Mouse (Mus musculus): Measurements from ENCODE around the gene Cep170. TPM values are rescaled to one million over a fixed set of nuclear protein-coding genes. Genes with fewer than 3 reads are reported as not detected.
A peak's percentile ranks its signal among the peaks of the same experiment; 100 is the strongest.
"Not testable (repeated sequence)": the region's sequence is repeated elsewhere in the genome, so short reads cannot be mapped to it uniquely, and the experiment has no call there.

The Cep170 gene
- polyA plus RNA-seq, 1 experiment: 22.9 TPM

DNA sequence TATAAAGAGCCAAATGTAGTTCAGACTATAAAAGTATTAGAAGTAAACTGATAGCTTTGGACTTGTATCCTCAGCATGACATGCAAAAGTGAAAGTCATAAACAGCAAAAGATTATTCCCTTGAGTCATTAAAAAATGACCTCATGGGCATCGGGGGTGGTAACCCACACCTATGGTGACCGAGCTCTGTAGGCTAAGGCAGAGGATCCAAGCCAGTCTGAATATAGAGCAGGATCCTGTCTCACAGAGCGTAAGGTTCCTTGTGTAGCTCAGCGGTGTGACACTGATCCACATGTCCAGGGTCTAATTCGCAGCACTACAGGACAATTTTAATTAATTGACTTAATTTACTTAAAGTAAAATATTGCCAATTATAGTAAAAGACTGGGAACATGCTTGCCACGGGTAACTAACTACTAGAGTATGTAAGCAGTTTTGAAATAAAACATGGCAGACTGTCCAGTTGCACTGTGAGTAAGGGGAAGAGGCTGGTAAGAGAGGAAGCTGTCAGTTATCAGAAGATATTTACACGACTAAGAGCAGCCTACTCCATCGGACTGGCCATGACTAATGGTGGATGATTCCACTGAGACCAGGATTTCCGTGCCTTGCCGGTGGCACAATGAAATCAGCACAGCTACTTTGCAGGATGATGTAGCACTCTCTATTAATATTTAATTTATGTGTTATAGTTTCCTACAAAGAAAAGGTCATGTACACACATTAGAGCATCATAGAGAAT lies 33.4 kb upstream of the Cep170 start:
- DNase-seq: no peak
- 95% methylated on average over 10 of the region's 10 CpGs for WGBS
- TF ChIP-seq CTCF (IDR thresholded peaks at IDR 0.05; ENCODE audit: borderline replicate concordance, control insufficient read depth, extremely low read depth, insufficient read depth, low read length, poor library complexity) (no peak), POLR2A (IDR thresholded peaks at IDR 0.05; ENCODE audit: control insufficient read depth, extremely low read depth, insufficient read depth, low read length, poor library complexity) (no peak)
- H3K4me3 ChIP-seq (ENCODE audit: control insufficient read depth, insufficient read depth, low read length): no peak overlapping the region
- no peaks in the 10 kb centered on the region for H3K27me3 ChIP-seq (ENCODE audit: control insufficient read depth, insufficient read depth, low read length)
- H3K27ac ChIP-seq (ENCODE audit: control insufficient read depth, insufficient read depth, low read length): no peak overlapping the region
- H3K4me1 ChIP-seq (replicated peaks; ENCODE audit: control insufficient read depth, insufficient read depth, low read length): 0 out of 2 replicates have a peak, but pooled peaks cover 2% of the 10 kb centered on the region
- H3K36me3 ChIP-seq (ENCODE audit: control insufficient read depth, insufficient read depth, low read length): peaks cover 5% of the 10 kb centered on the region; the same call in 1 of the 2 replicates

DNA sequence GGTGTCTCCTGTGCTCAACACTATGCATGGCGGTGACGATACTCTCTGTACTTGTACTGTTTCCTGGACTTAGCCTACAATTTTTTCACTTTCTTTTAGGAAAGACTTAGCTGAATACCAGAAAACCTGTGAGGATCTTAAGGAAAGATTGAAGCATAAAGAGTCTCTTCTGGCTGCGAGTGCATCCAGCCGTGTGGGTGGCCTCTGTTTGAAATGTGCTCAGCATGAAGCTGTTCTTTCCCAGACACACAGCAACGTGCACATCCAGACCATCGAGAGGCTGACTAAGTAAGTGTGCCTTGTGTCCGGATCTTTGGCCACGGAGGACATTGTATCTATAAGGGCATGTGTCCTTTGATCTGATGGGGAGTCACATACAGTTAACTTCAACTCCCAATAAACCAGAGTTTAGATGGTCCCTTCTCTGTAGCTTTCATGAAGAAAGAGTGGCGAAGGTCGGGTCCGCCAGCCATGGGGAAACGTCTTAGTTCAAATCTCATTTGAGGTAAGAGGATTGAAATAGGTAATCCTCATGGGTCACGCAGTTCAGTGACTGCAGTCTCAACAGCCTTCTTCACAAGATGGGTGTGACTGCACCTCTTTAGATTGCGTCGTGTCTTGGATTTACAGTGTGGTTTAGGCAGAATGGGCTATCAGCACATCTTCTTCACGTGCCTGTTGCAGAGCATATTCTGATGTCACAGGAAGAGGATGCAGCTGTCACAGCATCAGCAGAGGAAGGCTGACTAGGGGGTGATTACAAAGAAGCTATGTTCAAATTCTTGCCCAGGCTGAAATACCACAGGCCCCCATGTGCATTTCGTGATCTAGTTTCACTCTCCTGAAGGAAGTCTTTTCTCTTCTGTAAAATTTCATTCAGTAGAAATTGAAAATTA lies 31.5 kb upstream of the Cep170 start:
- Histone ChIP-seq H3K4me3 (ENCODE audit: control insufficient read depth, insufficient read depth, low read length) (no peak overlapping the region), H3K36me3 (ENCODE audit: control insufficient read depth, insufficient read depth, low read length) (peaks cover 15% of the 10 kb centered on the region), H3K4me1 (replicated peaks; ENCODE audit: control insufficient read depth, insufficient read depth, low read length) (0 out of 2 replicates have a peak, but pooled peaks cover 2% of the 10 kb centered on the region), H3K27me3 (ENCODE audit: control insufficient read depth, insufficient read depth, low read length) (no peaks in the 10 kb centered on the region), H3K27ac (ENCODE audit: control insufficient read depth, insufficient read depth, low read length) (no peak overlapping the region)
- DNase-seq: peak; percentile 24
- TF ChIP-seq POLR2A (IDR thresholded peaks at IDR 0.05; ENCODE audit: control insufficient read depth, extremely low read depth, insufficient read depth, low read length, poor library complexity): no peak
- WGBS: 74% methylated on average over 17 of the region's 17 CpGs

DNA sequence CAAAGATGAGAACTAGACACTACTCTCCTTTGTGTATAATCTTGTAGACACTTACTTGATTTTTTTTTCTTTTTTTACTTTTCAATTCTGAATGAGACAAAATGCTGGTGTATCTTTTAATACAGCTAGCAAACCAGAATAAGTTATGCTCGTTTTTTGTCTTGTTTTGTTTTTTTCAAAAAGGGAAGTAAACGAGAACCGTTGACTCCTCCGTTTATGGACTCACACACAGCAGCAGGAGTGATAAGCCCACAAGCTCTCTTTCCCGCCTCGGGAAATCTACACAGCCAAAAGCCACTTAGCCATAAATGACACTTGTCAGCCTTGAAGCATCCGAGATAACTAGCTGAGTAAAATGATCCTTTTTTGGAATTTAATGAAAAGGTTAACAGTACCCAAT lies 22.7 kb upstream of the Cep170 start:
- not testable (repeated sequence) for DNase-seq; H3K4me3 ChIP-seq (ENCODE audit: control insufficient read depth, insufficient read depth, low read length); H3K4me1 ChIP-seq (replicated peaks; ENCODE audit: control insufficient read depth, insufficient read depth, low read length); H3K27me3 ChIP-seq (ENCODE audit: control insufficient read depth, insufficient read depth, low read length); H3K27ac ChIP-seq (ENCODE audit: control insufficient read depth, insufficient read depth, low read length)
- WGBS: 48% methylated on average over 7 of the region's 7 CpGs
- H3K36me3 ChIP-seq (ENCODE audit: control insufficient read depth, insufficient read depth, low read length): peaks cover 11% of the 10 kb centered on the region

DNA sequence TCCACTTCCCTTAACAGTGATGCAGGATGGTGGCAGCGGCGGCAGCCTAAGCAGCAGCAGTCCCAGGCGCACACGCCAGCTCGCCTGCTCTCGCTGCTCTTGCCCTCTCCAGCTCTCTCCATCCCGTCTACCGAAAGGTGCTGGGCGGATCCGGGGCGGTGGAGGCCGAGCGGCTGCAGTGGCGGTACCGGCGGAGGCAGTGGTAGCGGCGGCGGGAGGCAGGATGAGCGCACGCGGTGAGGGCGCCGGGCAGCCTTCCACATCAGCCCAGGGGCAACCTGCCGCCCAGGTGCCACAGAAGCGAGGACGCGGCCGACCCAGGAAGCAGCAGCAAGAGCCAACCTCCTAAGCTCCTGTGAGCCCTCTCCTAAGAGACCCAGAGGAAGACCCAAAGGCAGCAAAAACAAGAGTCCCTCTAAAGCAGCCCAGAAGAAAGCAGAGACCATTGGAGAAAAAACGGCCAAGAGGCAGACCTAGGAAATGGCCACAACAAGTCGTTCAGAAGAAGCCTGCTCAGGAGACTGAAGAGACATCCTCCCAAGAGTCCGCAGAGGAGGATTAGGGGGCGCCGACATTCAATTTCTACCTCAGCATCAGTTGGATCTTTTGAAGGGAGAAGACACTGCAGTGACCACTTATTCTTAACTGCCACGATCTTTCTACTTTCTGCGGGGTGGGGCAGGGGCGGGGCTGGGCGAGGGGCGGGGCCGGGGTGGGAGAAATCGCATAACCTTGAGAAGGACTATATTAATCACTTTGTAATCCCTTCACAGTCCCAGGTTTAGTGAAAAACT lies 21.8 kb upstream of the Cep170 start:
- WGBS: 34% methylated on average over 41 of the region's 41 CpGs
- TF ChIP-seq POLR2A (IDR thresholded peaks at IDR 0.05; ENCODE audit: control insufficient read depth, extremely low read depth, insufficient read depth, low read length, poor library complexity) (no peak), CTCF (IDR thresholded peaks at IDR 0.05; ENCODE audit: borderline replicate concordance, control insufficient read depth, extremely low read depth, insufficient read depth, low read length, poor library complexity) (no peak)
- peak; percentile 30 for DNase-seq
- peaks cover 8% of the 10 kb centered on the region for H3K4me1 ChIP-seq (replicated peaks; ENCODE audit: control insufficient read depth, insufficient read depth, low read length)
- H3K36me3 ChIP-seq (ENCODE audit: control insufficient read depth, insufficient read depth, low read length): peaks cover 9% of the 10 kb centered on the region
- H3K27me3 ChIP-seq (ENCODE audit: control insufficient read depth, insufficient read depth, low read length): no peaks in the 10 kb centered on the region; the same call in 1 of the 2 replicates
- H3K27ac ChIP-seq (ENCODE audit: control insufficient read depth, insufficient read depth, low read length): no peak overlapping the region
- H3K4me3 ChIP-seq (ENCODE audit: control insufficient read depth, insufficient read depth, low read length): peak overlapping the region; percentile 35

DNA sequence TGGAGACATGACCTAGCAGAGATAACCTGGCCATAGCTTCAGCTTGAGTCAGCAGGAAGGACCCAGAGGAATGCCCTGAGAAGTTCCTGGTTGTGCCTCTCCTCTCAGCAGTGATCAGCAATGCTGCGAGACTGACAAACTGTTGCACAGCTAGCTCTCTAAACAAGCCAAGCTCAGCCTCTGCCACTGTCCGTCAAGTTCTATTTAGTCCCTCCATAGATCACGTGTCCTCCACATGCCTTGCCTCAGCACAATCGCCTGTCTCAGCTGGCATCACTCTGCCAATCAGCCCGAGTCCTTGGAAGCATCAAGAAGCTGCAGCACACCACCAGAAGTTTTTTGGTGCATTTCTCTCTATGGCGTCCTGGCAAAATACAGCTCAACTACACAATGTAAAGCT lies 21.0 kb upstream of the Cep170 start:
- no peak for TF ChIP-seq CTCF (IDR thresholded peaks at IDR 0.05; ENCODE audit: borderline replicate concordance, control insufficient read depth, extremely low read depth, insufficient read depth, low read length, poor library complexity)
- TF ChIP-seq POLR2A (IDR thresholded peaks at IDR 0.05; ENCODE audit: control insufficient read depth, extremely low read depth, insufficient read depth, low read length, poor library complexity): no peak
- 97% methylated on average over 6 of the region's 6 CpGs for WGBS
- H3K36me3 ChIP-seq (ENCODE audit: control insufficient read depth, insufficient read depth, low read length): peaks cover 6% of the 10 kb centered on the region; the same call in 1 of the 2 replicates
- DNase-seq: no peak
- no peak overlapping the region for H3K27ac ChIP-seq (ENCODE audit: control insufficient read depth, insufficient read depth, low read length)
- peaks cover 8% of the 10 kb centered on the region for H3K4me1 ChIP-seq (replicated peaks; ENCODE audit: control insufficient read depth, insufficient read depth, low read length)
- no peak overlapping the region for H3K4me3 ChIP-seq (ENCODE audit: control insufficient read depth, insufficient read depth, low read length)
- no peaks in the 10 kb centered on the region; the same call in 1 of the 2 replicates for H3K27me3 ChIP-seq (ENCODE audit: control insufficient read depth, insufficient read depth, low read length)

DNA sequence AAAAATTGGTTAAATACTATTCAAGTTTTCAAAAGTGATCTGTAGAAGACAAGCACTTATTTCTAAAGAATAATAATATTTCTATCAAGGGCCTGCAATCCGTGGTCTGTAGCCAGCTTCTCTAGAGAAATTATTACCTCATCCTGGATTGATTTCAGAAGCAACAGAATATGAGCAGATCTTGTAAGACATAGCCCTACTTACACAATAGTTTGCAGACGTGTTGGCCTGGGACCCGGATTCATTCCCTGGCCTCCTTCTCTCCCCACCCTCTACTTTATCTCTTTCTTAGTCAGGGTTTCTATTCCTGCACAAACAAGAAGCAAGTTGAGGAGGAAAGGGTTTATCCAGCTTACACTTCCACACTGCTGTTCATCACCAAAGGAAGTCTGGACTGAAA lies 20.1 kb upstream of the Cep170 start:
- Histone ChIP-seq H3K4me1 (replicated peaks; ENCODE audit: control insufficient read depth, insufficient read depth, low read length) (peaks cover 8% of the 10 kb centered on the region), H3K4me3 (ENCODE audit: control insufficient read depth, insufficient read depth, low read length) (no peak overlapping the region), H3K27me3 (ENCODE audit: control insufficient read depth, insufficient read depth, low read length) (no peaks in the 10 kb centered on the region; the same call in 1 of the 2 replicates), H3K27ac (ENCODE audit: control insufficient read depth, insufficient read depth, low read length) (no peak overlapping the region), H3K36me3 (ENCODE audit: control insufficient read depth, insufficient read depth, low read length) (peaks cover 6% of the 10 kb centered on the region; the same call in 1 of the 2 replicates)
- TF ChIP-seq POLR2A (IDR thresholded peaks at IDR 0.05; ENCODE audit: control insufficient read depth, extremely low read depth, insufficient read depth, low read length, poor library complexity) (no peak), CTCF (IDR thresholded peaks at IDR 0.05; ENCODE audit: borderline replicate concordance, control insufficient read depth, extremely low read depth, insufficient read depth, low read length, poor library complexity) (no peak)
- DNase-seq: no peak
- 93% methylated on average over 3 of the region's 3 CpGs for WGBS
